ENCODE assay signal across 22 mouse cellular contexts in the genomic region with DNA sequence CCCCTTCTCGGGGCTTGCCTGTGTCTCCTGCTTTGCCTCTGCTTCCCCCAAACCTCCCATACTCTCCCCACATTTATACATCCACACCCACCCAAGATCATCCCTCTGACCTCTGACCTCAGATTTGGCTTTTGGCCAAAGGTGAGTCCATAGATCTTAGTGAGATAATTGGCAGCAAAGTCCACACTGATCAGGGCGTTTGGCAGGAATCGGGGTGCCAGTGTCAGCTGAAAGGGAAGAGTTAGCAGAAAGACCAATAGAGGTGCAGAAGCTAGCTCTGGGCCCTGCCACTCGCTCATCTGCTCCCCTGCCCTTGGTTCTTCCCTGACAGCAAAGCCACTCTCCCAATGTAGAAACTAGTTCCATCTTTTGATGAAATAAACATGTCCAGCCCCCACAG. TPM values are rescaled to one million over a fixed set of nuclear protein-coding genes. Genes with fewer than 3 reads are reported as not detected.
"Had no signal": no experiment of that assay in that cellular context is flagged by ENCODE, and none has a peak within 500 bp of the region (broad histone marks: within the 10 kb centered on the region; RNA-seq: fewer than 3 reads in every experiment).

No protein-coding gene starts in this region.

- H3K4me3 ChIP-seq: midbrain, embryonic 10.5 days; midbrain, embryonic 12.5 days; myocyte; neural tube, embryonic 13.5 days; neural tube, embryonic 15.5 days; stomach, embryonic 15.5 days had no signal

- H3K9ac ChIP-seq: lung, embryonic 14.5 days; midbrain, embryonic 12.5 days; neural tube, embryonic 13.5 days; neural tube, embryonic 15.5 days; stomach, embryonic 15.5 days had no signal

- DNase-seq: lung, embryonic 14.5 days; lung, postnatal 10 days; lung, postnatal 4 days; midbrain, embryonic 14.5 days; retina, postnatal 1 day; right cerebral cortex, adult 18-20 months; right cerebral cortex, postnatal 25 days; right cerebral cortex, postnatal 4 days; thymus, adult 2 months; thymus, postnatal 25 days; thymus, postnatal 4 days had no signal

- ATAC-seq: midbrain, embryonic 16.5 days had no signal

- H3K4me2 ChIP-seq: lung, embryonic 14.5 days; midbrain, embryonic 12.5 days; neural tube, embryonic 13.5 days; neural tube, embryonic 15.5 days; stomach, embryonic 15.5 days had no signal

- H3K36me3 ChIP-seq: midbrain, embryonic 10.5 days; midbrain, embryonic 12.5 days; neural tube, embryonic 13.5 days; neural tube, embryonic 15.5 days; stomach, embryonic 15.5 days had no signal

- H3K4me1 ChIP-seq: neural tube, embryonic 13.5 days; neural tube, embryonic 15.5 days had no signal

- H3K27ac ChIP-seq: midbrain, embryonic 10.5 days; midbrain, embryonic 12.5 days; neural tube, embryonic 13.5 days; neural tube, embryonic 15.5 days; stomach, embryonic 15.5 days; stomach, postnatal 0 days had no signal

- H3K9me3 ChIP-seq: midbrain, embryonic 10.5 days; midbrain, embryonic 12.5 days; neural tube, embryonic 13.5 days; neural tube, embryonic 15.5 days; stomach, embryonic 15.5 days had no signal

- H3K27me3 ChIP-seq: neural tube, embryonic 15.5 days; stomach, embryonic 15.5 days had no signal

RNA-seq across cellular contexts. Expression of a gene that starts 55.1 kb away (rescaled TPM):
- total RNA-seq: megakaryocyte, adult 5-6 weeks; megakaryocyte-erythroid progenitor cell, adult 5-6 weeks had no signal
- polyA plus RNA-seq: midbrain, embryonic 10.5 days; midbrain, embryonic 12.5 days; midbrain, embryonic 14.5 days; midbrain, embryonic 16.5 days; neural tube, embryonic 11.5 days; neural tube, embryonic 13.5 days; neural tube, embryonic 15.5 days had no signal
